Mouse (Mus musculus) cerebellum, adult 9-10 months (tissue): ENCODE results near the gene Sox18.

Experiments
- DNase-seq: peaks from one replicate; pipeline ENCODE4 v3.0.0; 2022

The Sox18 gene

DNA sequence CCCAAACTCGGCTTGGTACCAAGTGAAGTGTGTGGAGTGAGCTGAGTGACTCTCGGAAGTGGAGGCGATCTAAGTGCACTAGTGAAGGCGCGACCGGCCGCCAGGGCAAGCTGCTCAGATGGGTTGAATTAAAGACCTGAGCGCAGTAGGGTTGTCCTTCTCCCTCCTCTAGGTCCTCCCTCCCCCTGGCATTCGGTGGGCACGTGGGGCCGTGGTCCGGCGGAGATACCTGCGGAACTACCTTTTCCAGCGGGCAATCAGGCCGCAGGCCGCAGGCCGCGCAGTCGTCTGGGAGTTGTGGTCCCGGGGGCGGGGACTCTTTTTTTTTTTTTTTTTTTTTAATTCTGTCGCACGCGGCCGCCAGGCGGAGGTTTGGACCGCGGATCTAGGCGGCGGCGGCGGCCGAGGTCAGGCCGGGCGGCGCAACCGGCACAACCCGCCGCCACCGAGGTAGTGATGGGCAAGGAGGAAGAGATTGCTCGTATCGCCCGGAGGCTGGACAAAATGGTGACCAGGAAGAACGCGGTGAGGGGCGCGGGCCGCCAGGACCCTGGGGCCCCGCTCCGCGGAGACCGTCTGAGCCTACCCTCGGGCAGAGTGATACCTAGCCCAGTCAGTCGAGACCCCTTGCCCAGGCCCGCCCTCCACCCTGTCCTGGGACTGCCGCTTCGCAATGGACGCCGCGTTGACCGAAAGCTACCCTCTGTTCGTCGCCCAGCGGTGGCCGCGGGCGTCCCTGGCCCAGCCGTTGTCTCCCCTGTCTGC is 8.7 kb upstream of the Sox18 start, which contains the start of gene Tcea2:
Gene Tcea2, plus strand, starts transcription at position 360 of the 765 bp plus-strand sequence.
- peak; percentile 83 for DNase-seq

DNA sequence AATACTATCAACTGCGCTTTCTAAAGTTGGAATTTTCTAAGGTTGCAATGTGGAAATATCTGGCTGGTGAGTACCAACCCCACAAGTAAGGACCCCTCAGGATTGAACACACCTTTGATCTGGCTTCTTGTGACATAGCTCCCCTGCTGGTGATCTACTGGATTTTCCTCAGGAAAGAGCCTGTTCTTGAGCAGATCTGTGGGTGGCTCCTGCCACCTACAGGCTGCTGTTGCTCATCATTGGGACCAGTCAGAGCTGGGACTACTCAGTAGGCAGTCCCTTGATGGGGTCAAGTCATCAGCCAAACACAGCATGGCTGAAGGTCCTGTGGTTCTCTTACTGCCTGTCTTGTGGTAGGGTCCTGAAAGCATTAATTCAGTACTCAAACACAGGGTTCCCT is 7.3 kb upstream of the Sox18 start:
- peak; percentile 82 for DNase-seq

- no peak for DNase-seq
Measured at GRCm38 (mm10) chr2:181677755-181678098, 6.3 kb upstream of the Sox18 start.

DNA sequence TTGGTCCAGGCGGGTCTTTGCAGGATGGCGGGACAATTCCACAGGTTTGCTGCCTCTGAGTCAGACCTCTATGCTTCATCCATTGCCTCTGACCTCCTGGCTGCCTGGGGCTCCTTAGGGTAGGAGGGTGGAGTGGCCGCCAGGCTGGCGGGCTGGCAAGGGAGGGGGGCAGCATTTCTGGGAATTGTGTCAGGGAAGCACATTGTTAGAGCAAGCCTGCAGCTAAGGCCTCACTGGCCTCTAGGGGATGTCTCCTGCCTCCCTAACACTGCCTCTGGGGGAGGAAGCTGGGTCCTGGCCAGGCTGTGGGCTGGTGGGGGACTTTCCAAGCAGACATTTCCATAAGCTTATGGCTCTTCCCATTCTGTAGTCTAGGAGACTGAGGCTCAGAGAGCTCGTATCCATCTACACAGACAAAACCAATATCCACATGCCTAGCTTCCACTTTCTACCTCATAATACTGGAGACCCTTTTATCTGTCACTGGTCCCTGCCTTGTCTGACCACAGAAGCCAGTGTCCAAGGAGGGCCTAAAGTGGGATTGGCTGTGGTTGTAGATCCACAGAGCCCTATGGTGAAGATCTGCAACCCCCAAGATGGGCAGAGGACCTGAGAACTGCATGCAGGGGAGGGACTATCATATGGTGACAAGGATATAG is 5.8 kb upstream of the Sox18 start:
- no peak for DNase-seq

- DNase-seq = no peak
Measured at GRCm38 (mm10) chr2:181676424-181676823, 5.0 kb upstream of the Sox18 start.

DNA sequence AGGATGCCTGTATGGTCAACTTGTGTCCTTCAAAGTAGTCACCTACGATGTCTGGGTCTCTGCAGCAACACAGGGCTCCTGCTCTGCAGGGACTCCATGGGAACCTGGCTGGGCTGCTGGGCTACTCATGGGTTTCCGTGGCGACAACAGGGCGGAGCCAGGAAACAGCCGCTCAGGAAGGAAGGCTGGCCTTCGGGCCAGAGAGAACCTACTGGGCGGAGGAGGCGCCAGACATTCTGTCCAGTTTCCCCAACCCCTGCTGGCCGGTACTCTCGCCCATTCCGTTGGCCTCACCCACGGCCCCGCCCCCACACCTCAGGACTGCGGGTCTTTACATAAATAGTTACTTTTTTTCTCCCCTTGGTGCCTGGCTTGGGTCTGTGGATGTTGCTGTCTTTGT is 4.0 kb upstream of the Sox18 start:
- no peak for DNase-seq

- no peak for DNase-seq
Measured at GRCm38 (mm10) chr2:181674934-181675333, 3.5 kb upstream of the Sox18 start.

DNA sequence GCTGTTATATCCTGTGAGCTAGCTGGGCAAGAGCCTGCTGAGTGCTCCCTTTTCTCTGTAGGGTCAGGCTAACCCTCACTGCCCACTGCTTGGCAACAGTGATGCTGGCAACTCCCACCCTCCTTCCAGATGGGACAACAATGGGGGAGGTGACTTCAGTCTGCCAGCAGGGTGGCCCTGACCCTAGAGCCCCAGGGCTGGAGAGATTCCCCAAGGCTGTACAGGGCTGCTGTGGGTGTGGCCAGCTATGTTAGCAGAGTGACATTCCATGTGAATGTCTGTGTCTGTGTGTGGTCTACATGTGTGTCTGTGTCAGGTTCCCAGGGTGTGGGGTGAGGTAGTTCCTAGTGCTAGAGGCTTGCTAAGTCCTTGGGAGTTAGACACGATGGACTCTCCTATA is 2.1 kb upstream of the Sox18 start:
- no peak for DNase-seq

- no peak for DNase-seq
Measured at GRCm38 (mm10) chr2:181671984-181672383, 544 bp upstream of the Sox18 start.

GRCm38 (mm10) chr2:181670913-181671311 is 528 bp downstream of the Sox18 start:
- DNase-seq = no peak

DNA sequence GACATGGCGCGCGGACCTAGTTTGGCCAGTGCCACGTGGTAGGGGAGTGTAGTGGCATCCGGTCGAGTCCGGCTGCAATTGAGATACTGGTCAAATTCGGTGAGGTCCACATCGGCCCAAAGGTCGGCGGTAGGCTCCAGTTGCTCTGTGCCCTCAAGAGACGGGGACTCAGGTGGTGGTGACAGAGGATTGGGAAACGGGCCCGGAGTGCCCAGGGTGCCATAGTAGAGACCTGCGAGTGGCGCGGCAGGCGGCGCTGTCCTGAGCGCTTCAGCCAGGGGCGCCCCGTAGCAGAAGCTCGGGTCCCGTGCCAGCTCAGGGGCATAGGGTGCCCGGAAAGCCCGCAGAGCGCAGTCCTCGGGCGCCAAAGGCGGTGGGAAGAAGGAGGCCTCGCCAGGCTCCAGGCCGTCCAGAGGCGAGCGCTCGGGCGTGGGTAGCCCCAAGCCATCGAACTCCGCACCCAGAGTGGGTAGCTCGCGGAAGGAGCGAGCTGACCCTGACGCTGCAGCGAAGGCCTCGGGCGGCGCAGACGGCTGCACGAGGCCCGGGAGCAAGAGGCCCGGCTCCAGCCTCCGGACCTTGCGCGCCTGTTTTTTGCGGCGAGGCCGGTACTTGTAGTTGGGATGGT is 1.0 kb downstream of the Sox18 start:
- no peak for DNase-seq

GRCm38 (mm10) chr2:181663298-181663630 is 8.2 kb downstream of the Sox18 start:
- DNase-seq = no peak

DNA sequence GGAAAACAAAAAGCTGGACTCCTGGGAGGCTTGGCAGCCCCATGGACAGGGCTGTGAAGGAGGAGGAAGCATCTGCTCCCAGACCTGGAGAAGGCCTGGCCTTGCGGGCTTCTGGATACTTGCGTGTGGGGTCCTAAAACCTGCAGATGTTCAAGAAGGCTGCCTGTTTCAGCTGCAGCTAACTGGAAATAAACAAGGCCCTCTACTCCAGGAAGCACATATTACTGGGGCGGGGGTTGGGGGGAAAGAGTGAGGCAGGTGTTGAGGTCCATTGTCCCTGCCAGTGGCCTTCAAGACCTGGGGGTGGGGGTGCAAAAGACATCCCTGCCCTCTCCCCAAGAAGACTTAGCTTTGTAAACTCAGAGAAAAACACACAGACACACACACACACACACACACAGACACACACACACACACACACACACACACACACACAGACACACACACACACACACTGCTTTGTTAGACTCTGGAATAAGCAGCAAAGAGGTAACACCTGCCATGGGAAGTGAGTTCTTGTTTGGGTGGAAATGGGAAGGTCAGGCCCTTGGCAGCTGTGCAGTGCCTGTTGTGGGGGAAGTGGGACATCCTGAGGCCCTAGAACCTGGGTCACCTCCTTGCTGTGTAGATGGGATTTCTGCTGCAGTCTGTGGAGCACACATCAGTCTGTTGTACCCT is 8.7 kb downstream of the Sox18 start:
- no peak for DNase-seq

DNA sequence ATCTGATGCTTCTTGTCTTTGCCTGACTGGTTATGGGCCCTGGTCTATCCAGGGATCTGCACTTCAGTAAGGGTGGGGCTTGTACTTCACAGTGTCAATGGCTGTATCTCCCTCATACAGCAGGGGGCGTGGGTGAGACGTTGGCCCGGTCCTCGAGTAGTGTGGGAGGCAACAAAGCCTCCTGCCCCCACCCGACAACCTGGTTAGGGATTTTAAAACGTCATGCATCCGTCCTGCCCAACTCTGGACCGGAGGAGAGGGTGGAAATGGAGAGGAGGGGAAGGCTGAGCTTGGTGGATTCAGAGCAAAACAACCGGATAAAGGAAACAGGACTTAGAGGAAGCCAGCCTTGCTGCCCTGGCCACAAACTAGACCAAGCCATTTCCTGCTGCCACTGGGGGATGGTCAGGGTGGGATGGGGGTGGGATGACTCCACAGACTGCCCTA is 11.8 kb downstream of the Sox18 start:
- DNase-seq = peak; percentile 83

- DNase-seq = no peak
Measured at GRCm38 (mm10) chr2:181658930-181659555, 12.4 kb downstream of the Sox18 start.

- no peak for DNase-seq
Measured at GRCm38 (mm10) chr2:181658528-181658927, 12.9 kb downstream of the Sox18 start.

DNA sequence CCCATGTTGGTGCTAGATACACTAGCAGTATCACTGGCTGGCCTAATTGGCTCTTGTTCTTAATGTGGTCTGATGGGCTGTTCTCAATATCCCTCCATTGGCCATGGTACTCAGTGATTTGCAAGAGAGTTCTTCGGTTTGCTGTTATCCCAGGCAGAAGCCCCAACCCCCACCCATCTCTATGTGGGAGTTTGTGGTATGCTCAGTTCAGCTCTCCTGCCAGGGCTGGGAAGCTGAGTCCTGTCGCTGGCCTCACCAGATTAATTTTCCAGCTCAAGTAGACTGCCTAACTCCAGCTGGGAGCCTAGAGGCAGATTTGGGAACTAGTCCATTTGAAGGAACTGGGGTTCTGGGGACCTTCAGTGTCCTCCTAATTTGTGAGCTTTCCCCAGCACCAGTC is 14.0 kb downstream of the Sox18 start:
- no peak for DNase-seq

DNA sequence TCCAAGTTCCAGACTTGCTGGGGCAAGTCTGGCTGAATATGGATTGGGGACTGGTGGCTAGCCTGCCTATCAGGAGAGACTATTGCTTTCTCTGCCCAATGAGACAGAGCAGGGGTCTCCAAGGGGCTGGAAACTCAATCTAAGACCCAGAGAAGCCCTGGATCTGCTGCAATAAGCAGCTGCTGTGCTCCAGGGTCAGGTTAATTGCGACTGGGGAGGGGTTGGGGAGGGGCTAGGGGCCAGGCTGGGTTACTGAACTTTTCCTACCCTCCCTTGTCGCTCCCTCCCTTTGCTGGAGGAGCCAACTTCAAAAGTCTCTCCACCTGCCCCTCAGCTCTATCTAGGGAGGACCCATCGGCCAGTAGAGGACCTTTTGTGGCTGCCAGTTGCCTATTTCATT is 14.7 kb downstream of the Sox18 start, which contains the start of gene Gm29797:
Gene Gm29797, plus strand, starts transcription at position 301 of the 400 bp plus-strand sequence.
- no peak for DNase-seq

DNA sequence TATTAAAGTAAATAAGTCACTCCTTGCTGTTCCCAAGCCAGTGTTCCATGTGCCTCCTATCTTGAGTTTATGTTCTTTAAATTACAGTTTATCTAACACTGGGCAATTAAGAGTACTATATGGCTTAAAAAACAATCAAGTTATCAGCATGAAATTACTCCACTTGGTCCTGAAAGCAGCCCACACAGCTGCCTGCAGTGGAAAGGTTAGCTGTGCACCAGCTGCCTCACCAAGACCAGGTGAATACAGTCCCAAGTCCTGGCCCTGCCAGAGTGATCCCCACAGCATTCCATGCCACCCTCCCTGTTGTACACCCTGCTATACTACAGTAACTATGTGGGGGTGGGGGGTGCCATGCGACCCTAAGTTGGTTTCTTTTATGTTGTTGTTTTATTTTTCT is 17.9 kb downstream of the Sox18 start:
- DNase-seq = no peak

- DNase-seq = no peak
Measured at GRCm38 (mm10) chr2:181653065-181653464, 18.4 kb downstream of the Sox18 start.

DNA sequence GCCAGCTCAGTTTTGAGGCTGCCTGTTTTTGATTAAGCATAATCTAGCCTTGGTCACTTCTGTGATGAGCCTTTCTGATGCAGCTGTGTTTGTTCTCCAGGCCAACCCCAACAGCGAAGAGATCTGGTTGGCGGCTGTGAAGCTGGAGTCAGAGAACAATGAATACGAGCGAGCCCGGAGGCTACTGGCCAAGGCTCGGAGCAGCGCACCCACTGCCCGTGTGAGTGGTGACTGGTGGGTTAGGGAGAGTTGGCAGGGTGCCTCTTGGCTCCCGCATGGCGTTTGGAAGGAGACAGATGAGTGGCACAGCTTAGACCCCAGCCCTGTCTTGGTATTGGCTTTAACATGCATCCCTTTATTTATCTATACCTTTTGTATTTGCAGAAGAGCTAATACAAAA is 22.5 kb downstream of the Sox18 start:
- no peak for DNase-seq

- no peak for DNase-seq
Measured at GRCm38 (mm10) chr2:181646626-181647472, 24.6 kb downstream of the Sox18 start.
